Mouse (Mus musculus) CH12.LX (cell line): Measurements from ENCODE around the gene Trip4.

Experiments
- CHD2 ChIP-seq: IDR thresholded peaks from 2 replicates; pipeline ENCODE4 v1.6.1; 2011; ENCODE audit warnings: low read length, improper control_type of control experiment
- EP300 ChIP-seq: IDR thresholded peaks from 2 replicates; pipeline ENCODE4 v1.6.1; 2011; ENCODE audit warnings: low read length, improper control_type of control experiment
- MAZ ChIP-seq: IDR thresholded peaks from 2 replicates; pipeline ENCODE4 v1.6.1; 2012; ENCODE audit warnings: low read depth, mild to moderate bottlenecking, inconsistent platforms, low read length, improper control_type of control experiment, moderate library complexity
- MEF2A ChIP-seq: IDR thresholded peaks from 2 replicates; pipeline ENCODE4 v1.6.1; 2014; ENCODE audit warnings: low read depth, mild to moderate bottlenecking, inconsistent platforms, low read length, improper control_type of control experiment, borderline replicate concordance
- ZC3H11A ChIP-seq: IDR thresholded peaks from 2 replicates; pipeline ENCODE4 v1.6.1; 2012; ENCODE audit warnings: low read depth, mild to moderate bottlenecking, inconsistent platforms, low read length, improper control_type of control experiment

- TF ChIP-seq MAZ (peak; percentile 85), MEF2A (peak; percentile 62; the same call in 1 of the 2 replicates), ZC3H11A (no peak), EP300 (no peak), CHD2 (no peak; the same call in none of the 2 replicates)
Observed at GRCm38 (mm10) chr9:65890143-65890628, 18.4 kb downstream of the Trip4 start, which contains the start of gene Pclaf.
